Mouse (Mus musculus) mammary gland, adult 2 months (tissue): ENCODE results near the gene Gpcpd1. TPM values are rescaled to one million over a fixed set of nuclear protein-coding genes. Genes with fewer than 3 reads are reported as not detected.

Experiments
- polyA plus RNA-seq: library from polyadenylated mRNA; depleted of rRNA; stranded (reverse); fragments of >200 nt; gene quantifications from 2 replicates; pipeline ENCODE4 v1.2.3, GENCODE M21; 2012; ENCODE audit warnings: low replicate concordance; rRNA removed

Gpcpd1 gene
- 5.5 and 22.3 TPM in 2 replicates for polyA plus RNA-seq

DNA sequence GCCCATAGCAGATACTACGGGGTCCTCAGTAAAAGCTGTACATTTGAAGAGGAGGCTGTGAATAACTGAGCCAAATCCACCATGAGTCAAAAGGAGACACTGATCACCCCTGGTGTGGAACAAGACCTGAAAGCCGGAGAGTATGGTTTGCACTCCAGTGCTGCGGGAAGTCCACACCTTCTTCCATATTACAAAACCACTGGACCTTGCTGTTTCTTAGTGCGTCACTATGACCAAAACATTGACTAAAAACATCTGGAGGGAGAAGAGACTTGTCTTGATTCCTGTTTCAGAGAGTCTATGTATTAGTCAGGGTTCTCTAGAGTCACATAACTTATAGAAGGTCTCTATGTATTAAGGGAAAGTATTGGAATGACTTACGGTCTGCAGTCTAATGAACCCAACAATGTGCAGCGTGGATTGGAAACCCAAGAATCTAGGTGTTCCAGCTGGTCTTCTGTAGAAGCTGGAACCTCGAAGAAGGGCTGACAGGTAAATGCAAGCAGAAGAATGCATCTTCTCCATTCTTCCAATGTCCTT lies at the start of gene Gpcpd1:
TSS of gene Gpcpd1 (minus strand) at position 490 of the 540 bp plus-strand sequence.

Other genes starting within 250 kb of the Gpcpd1 start
- not detected in 2 replicates for gene Prokr2, start 202.3 kb downstream of the Gpcpd1 start, polyA plus RNA-seq
- 10.4 and 23.2 TPM in 2 replicates for gene Shld1, start 99.2 kb upstream of the Gpcpd1 start, polyA plus RNA-seq
- gene Chgb, start 193.5 kb upstream of the Gpcpd1 start, polyA plus RNA-seq: not detected in 2 replicates
- gene Trmt6, start 228.3 kb upstream of the Gpcpd1 start, polyA plus RNA-seq: 2.2 and 4.2 TPM in 2 replicates
- 0.61 and 1.1 TPM in 2 replicates for gene Mcm8, start 228.4 kb upstream of the Gpcpd1 start, polyA plus RNA-seq